Mouse (Mus musculus) hindbrain, embryonic 13.5 days (tissue): ENCODE results near the gene Mllt10. TPM values are rescaled to one million over a fixed set of nuclear protein-coding genes. Genes with fewer than 3 reads are reported as not detected.
A peak's percentile ranks its signal among the peaks of the same experiment; 100 is the strongest.

ENCODE experiments used
- ATAC-seq: fragments of 200-750 bp; cut with Nextera tagmentation; 2 replicates; pipeline ENCODE4 v1.8.0; 2017; ENCODE audit warnings: moderate TSS enrichment; ENCODE audit not compliant: low FRiP score
- H3K27ac ChIP-seq: fragments of 300-500 bp; sonication (generic); 2 replicates; pipeline ENCODE4 v1.5.1; 2015; ENCODE audit warnings: inconsistent platforms, mild to moderate bottlenecking, moderate library complexity
- H3K27me3 ChIP-seq: fragments of 300-500 bp; sonication (generic); 2 replicates; pipeline ENCODE4 v1.6.1; 2015; ENCODE audit warnings: mild to moderate bottlenecking, inconsistent platforms
- H3K36me3 ChIP-seq: fragments of 300-500 bp; sonication (generic); 2 replicates; pipeline ENCODE4 v1.6.1; 2015; ENCODE audit warnings: mild to moderate bottlenecking, inconsistent platforms
- H3K4me1 ChIP-seq: fragments of 300-500 bp; sonication (generic); replicated peaks from 2 replicates; pipeline ENCODE4 v1.6.1; 2015; ENCODE audit warnings: inconsistent platforms
- H3K4me2 ChIP-seq: fragments of 300-500 bp; sonication (generic); 2 replicates; pipeline ENCODE4 v1.6.1; 2015; ENCODE audit warnings: inconsistent platforms, mild to moderate bottlenecking, moderate library complexity
- H3K4me3 ChIP-seq: fragments of 300-500 bp; sonication (generic); 2 replicates; pipeline ENCODE4 v1.5.1; 2015; ENCODE audit warnings: mild to moderate bottlenecking, inconsistent platforms
- H3K9ac ChIP-seq: fragments of 300-500 bp; sonication (generic); 2 replicates; pipeline ENCODE4 v1.6.1; 2015; ENCODE audit warnings: mild to moderate bottlenecking, inconsistent platforms
- H3K9me3 ChIP-seq: fragments of 300-500 bp; sonication (generic); 2 replicates; pipeline ENCODE4 v1.6.1; 2016; ENCODE audit warnings: inconsistent platforms
- WGBS: fragments of 180-500 bp; shearing (Covaris S2); methylation state at CpG from one replicate; pipeline ENCODE4 v1.1.7; 2015; 5-methylcytosine and 5-hydroxymethylcytosine counted together
- polyA plus RNA-seq: library from polyadenylated mRNA; unstranded; fragments of >200 nt; fragmentation: Nextera tagmentation; extraction: Ambion mirVana; gene quantifications from 2 replicates; pipeline ENCODE4 v1.2.1, GENCODE M21; 2015

Gene Mllt10
- 60.3 and 61.4 TPM in 2 replicates for polyA plus RNA-seq

DNA sequence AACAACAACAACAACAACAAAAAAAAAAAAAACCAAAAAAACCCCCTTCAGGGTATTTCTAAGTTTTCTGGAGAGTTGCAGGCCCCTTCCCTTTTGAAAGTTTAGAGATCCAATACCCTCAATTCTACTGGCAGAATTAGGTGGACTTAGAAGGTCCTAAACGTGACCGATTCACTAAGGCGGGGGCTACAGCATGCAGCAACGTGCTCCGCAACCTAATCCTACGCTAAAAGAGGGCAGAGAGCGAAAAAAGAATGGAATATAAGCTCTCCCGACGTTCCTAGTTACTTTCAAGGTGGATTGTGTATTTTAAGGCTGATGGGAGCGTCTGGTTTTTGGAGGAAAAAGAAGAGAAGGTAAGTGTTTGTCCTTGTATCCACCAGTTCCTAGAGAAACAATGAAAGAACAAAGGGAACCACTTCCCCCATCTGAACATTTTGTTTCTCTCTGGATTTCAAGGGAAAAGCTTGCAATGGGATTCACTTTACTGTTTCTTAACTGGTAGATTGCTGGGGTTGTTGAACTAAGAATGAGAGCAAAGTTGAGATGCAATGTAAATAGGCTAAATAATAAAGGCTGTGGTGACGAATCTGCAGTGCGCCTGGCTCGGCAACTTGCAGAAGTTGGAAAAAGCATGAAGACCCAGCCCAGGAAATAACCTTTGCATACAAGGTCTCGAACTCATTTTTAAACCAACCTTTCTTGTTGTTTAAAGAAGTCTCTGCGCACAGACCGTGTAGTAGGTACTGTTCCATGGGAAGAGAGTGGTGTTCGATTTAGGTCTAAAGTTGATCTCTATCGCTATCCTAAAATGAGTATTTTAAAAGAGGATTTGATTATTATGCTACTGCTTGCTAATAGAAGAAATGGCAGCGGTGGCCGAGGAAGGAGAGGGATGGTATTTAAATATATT lies at the start of gene Mllt10:
Mllt10 (plus strand) TSS at position 222 of the 913 bp plus-strand sequence.
- ATAC-seq = no peak
- 3% methylated on average over 20 of the region's 20 CpGs for WGBS
- H3K4me1 ChIP-seq = peaks cover 39% of the 10 kb centered on the region
- H3K27me3 ChIP-seq = no peaks in the 10 kb centered on the region
- H3K4me3 ChIP-seq = peak within 1 kb of the TSS; percentile 58
- peak within 1 kb of the TSS; percentile 90 for H3K4me2 ChIP-seq
- peak within 1 kb of the TSS; percentile 95 for H3K9ac ChIP-seq
- peak within 1 kb of the TSS; percentile 100 for H3K27ac ChIP-seq
- no peaks in the 10 kb centered on the region for H3K9me3 ChIP-seq
- no peaks in the 10 kb centered on the region for H3K36me3 ChIP-seq

DNA sequence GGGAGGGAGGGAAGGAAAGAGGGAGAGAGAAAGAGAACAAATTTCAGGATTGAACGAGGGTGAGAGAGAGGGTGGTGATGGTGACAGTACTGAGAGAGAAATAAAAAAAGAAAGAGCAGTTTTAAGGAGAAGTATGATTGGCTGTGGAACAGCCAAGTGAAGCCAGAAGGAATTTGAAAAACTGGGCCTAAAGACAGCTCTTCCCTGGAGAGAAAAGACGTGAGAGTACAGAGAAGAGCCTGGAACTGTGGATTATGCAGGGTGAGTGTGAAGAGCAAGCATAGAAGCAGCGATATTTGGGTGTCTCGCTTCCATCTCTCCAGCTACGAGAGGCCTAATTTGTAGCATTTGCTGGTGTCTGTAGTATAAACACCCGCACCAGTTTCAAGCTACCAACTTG lies 43.8 kb upstream of the Mllt10 start:
- no peak for ATAC-seq
- H3K27ac ChIP-seq = no peak overlapping the region
- no peak overlapping the region for H3K4me2 ChIP-seq
- H3K9ac ChIP-seq = no peak overlapping the region
- no peaks in the 10 kb centered on the region for H3K4me1 ChIP-seq
- H3K9me3 ChIP-seq = no peaks in the 10 kb centered on the region
- no peaks in the 10 kb centered on the region for H3K27me3 ChIP-seq
- 88% methylated on average over 6 of the region's 6 CpGs for WGBS
- no peak overlapping the region for H3K4me3 ChIP-seq
- no peaks in the 10 kb centered on the region for H3K36me3 ChIP-seq

DNA sequence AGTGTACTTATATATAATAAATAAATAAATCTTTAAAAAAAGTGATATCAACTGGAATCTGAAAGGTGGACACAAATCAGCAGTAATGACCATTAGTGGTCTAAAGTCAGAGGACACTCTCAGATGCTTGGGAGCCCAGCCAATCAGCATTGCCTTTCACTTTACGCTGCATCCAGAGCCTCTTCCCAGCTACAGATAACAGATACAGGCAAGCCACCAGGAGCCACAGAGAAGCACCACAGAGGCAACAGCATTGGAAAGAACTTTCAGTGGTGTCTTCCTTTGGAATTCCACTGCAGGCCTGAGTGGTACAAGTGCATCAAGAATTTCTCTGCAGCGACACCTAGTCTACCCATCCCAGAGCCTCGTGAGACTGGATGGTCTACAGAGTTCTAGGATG lies 42.2 kb upstream of the Mllt10 start:
- Histone ChIP-seq H3K9me3 (no peaks in the 10 kb centered on the region), H3K4me3 (no peak overlapping the region), H3K4me2 (no peak overlapping the region), H3K27me3 (no peaks in the 10 kb centered on the region), H3K27ac (no peak overlapping the region), H3K4me1 (no peaks in the 10 kb centered on the region), H3K36me3 (no peaks in the 10 kb centered on the region), H3K9ac (no peak overlapping the region)
- ATAC-seq = no peak
- WGBS = 95% methylated on average over 3 of the region's 3 CpGs

DNA sequence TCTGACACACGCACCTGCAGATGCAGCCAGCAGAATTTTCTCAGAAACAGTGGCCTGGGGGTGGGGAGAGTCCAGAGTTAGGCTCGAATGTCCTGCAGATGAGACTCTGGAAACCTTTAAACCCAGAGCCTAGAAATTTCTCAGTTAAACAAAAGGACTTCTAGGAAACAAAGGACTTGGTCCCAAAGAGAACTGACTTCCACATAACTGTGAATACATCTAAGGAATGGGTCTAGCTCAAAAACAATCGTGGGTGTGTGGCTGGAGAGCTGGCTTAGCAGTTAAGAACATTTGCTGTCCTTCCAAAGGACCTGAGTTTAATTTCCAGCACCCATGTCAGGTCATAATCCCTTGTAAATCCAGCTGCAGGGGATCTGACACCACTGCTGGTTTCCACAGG lies 39.5 kb upstream of the Mllt10 start:
- Histone ChIP-seq H3K27me3 (no peaks in the 10 kb centered on the region), H3K9me3 (no peaks in the 10 kb centered on the region), H3K36me3 (no peaks in the 10 kb centered on the region), H3K27ac (no peak overlapping the region), H3K9ac (no peak overlapping the region), H3K4me2 (no peak overlapping the region), H3K4me1 (no peaks in the 10 kb centered on the region), H3K4me3 (no peak overlapping the region)
- WGBS = 53% methylated on average over 3 of the region's 3 CpGs
- ATAC-seq = no peak

DNA sequence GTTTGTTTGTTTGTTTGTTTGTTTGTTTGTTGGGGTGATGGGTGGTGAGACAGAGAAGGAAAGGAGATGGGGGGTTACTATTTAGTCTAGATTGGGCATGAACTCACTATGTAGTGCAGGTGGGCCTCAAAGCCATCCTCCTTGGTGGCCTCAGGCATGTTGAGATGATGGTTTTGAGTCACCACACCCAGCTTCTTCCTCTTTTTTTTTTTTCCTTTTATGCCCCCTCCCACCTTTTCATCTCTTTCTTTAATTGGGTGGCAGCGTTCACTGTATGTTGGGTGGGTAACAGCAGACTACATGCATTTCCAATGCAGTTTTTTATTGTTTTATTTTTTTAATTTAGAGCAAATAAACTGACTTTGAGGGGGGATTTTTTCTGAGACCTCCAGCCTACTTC lies 38.4 kb upstream of the Mllt10 start:
- H3K27ac ChIP-seq = no peak overlapping the region
- 96% methylated on average over 1 of the region's 1 CpGs for WGBS
- ATAC-seq = no peak

DNA sequence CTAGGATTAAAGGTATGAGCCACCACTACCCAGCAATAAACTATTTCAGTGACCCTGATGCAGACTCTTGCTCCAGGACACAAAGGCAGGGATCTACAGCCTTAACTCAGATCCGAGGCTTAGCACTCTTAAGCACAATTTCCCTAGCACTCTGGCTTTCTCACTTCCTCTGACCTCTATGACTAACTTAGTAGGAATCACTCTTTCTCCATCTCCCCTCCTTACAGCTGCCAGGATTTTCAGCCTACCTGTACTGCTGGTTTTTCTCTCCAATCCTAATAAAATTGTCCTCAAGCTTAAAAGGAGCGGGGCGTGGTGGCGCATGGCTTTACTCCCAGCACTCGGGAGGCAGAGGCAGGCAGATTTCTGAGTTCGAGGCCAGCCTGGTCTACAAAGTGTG lies 37.7 kb upstream of the Mllt10 start:
- Histone ChIP-seq H3K36me3 (no peaks in the 10 kb centered on the region), H3K9me3 (no peaks in the 10 kb centered on the region), H3K4me3 (no peak overlapping the region), H3K27me3 (no peaks in the 10 kb centered on the region), H3K27ac (no peak overlapping the region), H3K4me2 (no peak overlapping the region), H3K4me1 (no peaks in the 10 kb centered on the region), H3K9ac (no peak overlapping the region)
- WGBS = 97% methylated on average over 6 of the region's 6 CpGs
- no peak for ATAC-seq

More for the DNA sequence above, 38.4 kb upstream of the Mllt10 start:
- no peaks in the 10 kb centered on the region for H3K27me3 ChIP-seq
- H3K4me3 ChIP-seq = no peak overlapping the region
- H3K9ac ChIP-seq = no peak overlapping the region
- no peak overlapping the region for H3K4me2 ChIP-seq
- no peaks in the 10 kb centered on the region for H3K9me3 ChIP-seq
- no peaks in the 10 kb centered on the region for H3K4me1 ChIP-seq
- H3K36me3 ChIP-seq = no peaks in the 10 kb centered on the region

DNA sequence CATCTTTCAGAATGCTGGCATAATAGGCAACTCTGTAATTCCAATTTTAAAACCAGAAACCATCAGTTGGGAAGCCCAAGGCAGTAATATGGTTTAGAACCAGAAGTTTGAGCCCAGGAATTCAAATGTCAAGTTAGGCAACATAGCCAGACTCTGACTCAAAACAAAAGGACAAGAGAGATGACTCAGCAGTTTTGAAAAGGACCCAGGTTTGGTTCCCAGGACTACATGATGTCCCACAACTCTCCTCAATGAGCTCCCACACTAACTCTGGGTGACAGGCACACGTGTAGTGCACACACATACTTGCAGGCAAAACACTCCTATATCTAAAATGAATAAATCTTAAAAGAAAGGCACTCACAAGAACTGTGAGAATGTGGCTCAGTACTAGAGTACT lies 35.9 kb upstream of the Mllt10 start:
- Histone ChIP-seq H3K36me3 (no peaks in the 10 kb centered on the region), H3K27me3 (no peaks in the 10 kb centered on the region), H3K9me3 (no peaks in the 10 kb centered on the region), H3K4me1 (no peaks in the 10 kb centered on the region), H3K4me3 (no peak overlapping the region), H3K27ac (no peak overlapping the region), H3K4me2 (no peak overlapping the region), H3K9ac (no peak overlapping the region)
- no peak for ATAC-seq
- WGBS = 85% methylated on average over 1 of the region's 1 CpGs

DNA sequence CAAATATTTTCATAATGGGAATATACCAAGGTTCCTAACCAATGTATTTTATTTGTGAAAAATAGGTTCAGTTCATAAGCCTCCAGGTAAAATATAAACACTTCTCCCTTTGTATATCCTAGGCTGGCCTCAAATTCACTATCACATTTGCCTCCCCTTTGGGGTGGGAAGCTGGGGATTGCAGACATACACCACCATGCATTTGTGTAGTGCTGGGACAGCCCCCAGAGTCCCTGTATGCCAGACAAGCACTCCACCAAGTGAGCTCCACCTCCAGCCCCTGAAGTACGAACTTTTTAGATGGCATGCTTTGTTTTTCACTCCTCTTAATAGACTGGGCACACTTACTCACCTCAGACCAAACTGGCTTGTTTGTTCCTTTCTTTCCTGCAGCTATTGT lies 32.2 kb upstream of the Mllt10 start:
- WGBS = 64% methylated on average over 1 of the region's 1 CpGs
- no peak overlapping the region for H3K4me2 ChIP-seq
- no peak overlapping the region for H3K9ac ChIP-seq
- H3K4me1 ChIP-seq = peaks cover 19% of the 10 kb centered on the region
- H3K9me3 ChIP-seq = no peaks in the 10 kb centered on the region
- H3K27me3 ChIP-seq = no peaks in the 10 kb centered on the region
- no peak overlapping the region for H3K4me3 ChIP-seq
- ATAC-seq = no peak
- H3K36me3 ChIP-seq = no peaks in the 10 kb centered on the region
- H3K27ac ChIP-seq = no peak overlapping the region

DNA sequence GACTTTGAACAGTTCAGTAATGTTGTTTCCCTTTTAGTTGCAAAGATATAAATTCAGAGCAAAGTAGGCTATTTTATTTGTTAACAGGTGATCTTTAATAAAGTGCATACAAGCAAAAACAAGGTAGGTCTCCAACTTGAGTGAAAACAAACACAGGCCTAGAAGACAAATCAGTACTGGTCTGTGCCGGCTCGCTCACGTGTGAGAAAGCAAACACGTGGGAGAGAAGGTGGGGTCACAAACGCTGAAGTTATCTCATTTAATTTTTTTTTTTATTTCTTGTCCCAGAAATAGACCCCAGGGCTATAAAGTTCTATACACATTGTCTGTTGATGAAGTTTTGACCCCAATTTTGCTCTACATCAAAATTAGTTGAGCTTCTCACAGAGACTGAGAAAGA lies 29.9 kb upstream of the Mllt10 start:
- H3K27me3 ChIP-seq = no peaks in the 10 kb centered on the region
- no peak overlapping the region for H3K9ac ChIP-seq
- no peak for ATAC-seq
- H3K36me3 ChIP-seq = no peaks in the 10 kb centered on the region
- peaks cover 27% of the 10 kb centered on the region for H3K4me1 ChIP-seq
- H3K4me2 ChIP-seq = peak overlapping the region; percentile 97
- peak overlapping the region; percentile 65; the same call in 1 of the 2 replicates for H3K4me3 ChIP-seq
- H3K27ac ChIP-seq = no peak overlapping the region
- 26% methylated on average over 5 of the region's 5 CpGs for WGBS
- no peaks in the 10 kb centered on the region for H3K9me3 ChIP-seq

DNA sequence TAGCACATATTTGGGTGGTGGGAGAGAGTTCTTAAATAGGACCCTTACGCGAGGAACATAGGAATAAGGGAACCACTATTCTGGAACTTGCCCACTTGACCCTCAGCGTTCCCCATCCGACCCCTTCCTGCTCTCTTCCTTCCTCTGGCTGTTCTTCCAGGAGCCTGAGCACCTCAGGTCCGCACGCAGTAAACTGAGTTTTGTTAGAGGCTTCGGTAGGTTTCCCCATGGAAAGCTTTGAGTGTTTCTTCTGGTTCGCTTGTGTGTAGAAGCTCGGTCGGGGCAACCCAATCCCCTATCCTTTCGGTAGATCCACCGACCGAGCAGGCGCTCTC lies 29.3 kb upstream of the Mllt10 start:
- no peaks in the 10 kb centered on the region for H3K9me3 ChIP-seq
- H3K36me3 ChIP-seq = no peaks in the 10 kb centered on the region
- peak overlapping the region; percentile 99 for H3K27ac ChIP-seq
- H3K4me2 ChIP-seq = peak overlapping the region; percentile 97
- H3K4me1 ChIP-seq = peaks cover 27% of the 10 kb centered on the region
- 2% methylated on average over 14 of the region's 14 CpGs for WGBS
- H3K4me3 ChIP-seq = peak overlapping the region; percentile 65
- peak overlapping the region; percentile 90 for H3K9ac ChIP-seq
- no peaks in the 10 kb centered on the region for H3K27me3 ChIP-seq
- no peak for ATAC-seq

DNA sequence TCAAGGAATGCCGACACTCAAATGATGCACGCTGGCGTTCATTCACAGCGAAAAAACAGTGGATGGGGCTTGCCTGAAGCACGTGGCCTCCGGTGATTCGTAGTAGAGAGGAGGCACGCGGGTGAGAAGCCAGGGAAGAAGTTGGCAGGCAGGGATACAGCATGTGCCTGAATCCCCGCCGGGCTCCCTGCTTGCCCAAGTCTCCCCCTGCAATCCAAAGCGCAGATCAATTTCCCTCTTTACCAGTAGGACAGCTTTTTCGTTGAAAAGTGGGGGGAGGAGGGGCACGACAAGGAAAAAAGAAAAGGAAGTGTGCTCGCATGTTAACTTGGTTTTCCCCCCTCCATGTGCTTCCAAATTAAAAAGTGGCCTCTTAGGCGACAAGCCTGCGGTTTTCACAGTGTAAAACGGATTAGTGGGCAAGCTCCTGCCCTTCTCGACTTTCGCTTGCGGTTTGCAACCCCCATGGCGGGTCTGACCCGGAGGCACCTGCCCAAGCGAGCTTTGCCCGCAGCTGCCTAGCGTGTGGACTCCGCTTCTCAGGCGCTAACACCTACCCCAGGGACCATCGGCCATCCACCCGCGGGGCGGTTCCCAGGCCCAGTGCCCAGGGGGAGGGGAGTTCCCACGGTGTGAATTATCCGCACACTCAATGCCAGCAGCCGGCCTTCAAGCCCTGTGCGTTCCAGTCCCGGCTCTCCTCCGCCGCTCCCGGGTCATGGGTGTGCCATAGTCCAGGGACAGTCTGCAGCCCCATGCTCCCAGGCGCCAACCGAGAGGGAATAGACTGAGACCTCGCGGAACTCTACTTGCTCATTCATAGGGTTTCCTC lies 28.7 kb upstream of the Mllt10 start:
- Histone ChIP-seq H3K4me1 (peaks cover 32% of the 10 kb centered on the region), H3K27me3 (no peaks in the 10 kb centered on the region), H3K4me2 (peak overlapping the region; percentile 97), H3K27ac (peak overlapping the region; percentile 99), H3K9ac (peak overlapping the region; percentile 90), H3K36me3 (no peaks in the 10 kb centered on the region), H3K4me3 (peak overlapping the region; percentile 65), H3K9me3 (no peaks in the 10 kb centered on the region)
- under 1% methylated on average over 44 of the region's 44 CpGs for WGBS
- ATAC-seq = peak; percentile 23

DNA sequence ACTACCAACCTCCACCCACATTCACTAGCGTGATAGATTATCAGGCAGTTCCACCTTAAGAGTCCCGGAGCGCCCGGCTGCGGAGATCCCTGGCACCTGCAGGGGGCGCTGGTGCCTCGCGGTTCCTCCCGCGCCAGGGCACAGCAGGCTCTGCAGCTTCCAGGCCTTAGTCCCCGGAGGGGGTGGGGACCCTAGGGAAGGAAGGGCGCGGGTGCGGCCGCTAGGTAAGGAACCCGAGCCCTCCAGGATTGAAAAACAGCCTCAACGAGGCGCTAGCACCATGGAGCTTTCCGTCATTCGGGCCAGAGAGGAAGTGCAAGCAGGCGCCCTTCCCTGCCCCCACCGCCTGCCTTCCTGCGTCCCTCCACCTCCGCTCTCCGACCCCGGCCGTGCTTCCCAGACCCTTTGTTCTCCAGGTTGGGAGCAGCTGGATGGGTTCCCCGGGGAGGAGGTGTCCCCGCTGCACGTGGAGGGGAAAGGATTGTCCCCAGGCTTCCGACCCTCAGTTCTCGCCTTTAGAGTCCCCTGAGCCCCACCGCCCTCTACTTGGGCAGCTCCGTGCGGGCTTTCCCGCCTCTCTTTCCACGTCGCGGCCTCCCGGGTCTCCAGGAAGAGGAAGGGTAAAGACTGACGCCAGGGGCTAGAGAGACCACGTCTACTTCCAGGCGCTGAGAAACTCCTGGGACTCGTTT lies 27.4 kb upstream of the Mllt10 start:
- no peaks in the 10 kb centered on the region for H3K9me3 ChIP-seq
- WGBS = under 1% methylated on average over 44 of the region's 44 CpGs
- peak; percentile 80 for ATAC-seq
- H3K4me3 ChIP-seq = peak overlapping the region; percentile 65
- no peaks in the 10 kb centered on the region for H3K27me3 ChIP-seq
- H3K4me2 ChIP-seq = peak overlapping the region; percentile 97
- H3K4me1 ChIP-seq = peaks cover 45% of the 10 kb centered on the region
- peak overlapping the region; percentile 99 for H3K27ac ChIP-seq
- H3K9ac ChIP-seq = peak overlapping the region; percentile 90
- no peaks in the 10 kb centered on the region for H3K36me3 ChIP-seq
